ENCODE assay signal across 12 mouse cellular contexts in the genomic region with DNA sequence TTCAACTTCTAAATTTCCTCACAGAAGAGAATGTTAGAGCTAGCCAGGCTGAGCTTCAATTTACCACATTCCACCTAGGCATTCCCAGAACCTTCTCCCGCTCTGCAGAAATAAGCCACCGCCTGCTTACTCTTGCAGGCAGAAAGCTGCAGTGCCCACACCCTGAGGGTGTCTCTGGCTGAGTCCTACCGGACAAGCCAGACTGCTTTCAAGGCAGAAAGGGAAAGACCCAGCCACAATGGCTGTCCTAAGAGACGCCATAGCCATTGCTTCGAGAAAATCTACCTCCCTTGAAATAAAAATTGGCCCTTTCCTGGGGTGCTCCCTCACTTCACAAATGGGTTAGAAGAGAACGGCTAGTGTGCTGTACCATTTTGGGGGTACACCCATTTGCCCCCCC.
DNase-seq lines count a peak whose midpoint lies in the region; ATAC-seq and TF ChIP-seq lines count a peak whose summit lies in the region.
"Had no signal": no experiment of that assay in that cellular context is flagged by ENCODE, and none has a peak within 500 bp of the region (broad histone marks: within the 10 kb centered on the region; RNA-seq: fewer than 3 reads in every experiment).

No protein-coding gene starts in this region.

- H3K9me3 ChIP-seq in ES-Bruce4 (replicated peaks; ENCODE audit: control insufficient read depth, insufficient read depth, low read length, poor library complexity, severe bottlenecking), result no peaks in the 10 kb centered on the region
- H3K9me3 ChIP-seq in forebrain, embryonic 16.5 days (ENCODE audit: control insufficient read depth, low read length), result no peaks in the 10 kb centered on the region
- H3K9me3 ChIP-seq in midbrain, embryonic 13.5 days, result no peaks in the 10 kb centered on the region
- no peaks in the 10 kb centered on the region for H3K9me3 ChIP-seq in liver, embryonic 11.5 days (ENCODE audit: control insufficient read depth, low read length)
- H3K9me3 ChIP-seq in intestine, embryonic 16.5 days (ENCODE audit: control insufficient read depth, low read length), result no peaks in the 10 kb centered on the region
- no peaks in the 10 kb centered on the region for H3K9me3 ChIP-seq in liver, embryonic 12.5 days (replicated peaks)
- H3K9me3 ChIP-seq: heart, embryonic 10.5 days had no signal

- H3K27ac ChIP-seq in ES-Bruce4 (ENCODE audit: insufficient read depth, low read length), result peak overlapping the region; percentile 98
- H3K27ac ChIP-seq in forebrain, embryonic 16.5 days (ENCODE audit: low read length), result peak overlapping the region; percentile 99
- H3K27ac ChIP-seq in midbrain, embryonic 13.5 days, result peak overlapping the region; percentile 100
- no peak overlapping the region for H3K27ac ChIP-seq in liver, embryonic 11.5 days (ENCODE audit: low read depth, low read length)
- H3K27ac ChIP-seq in intestine, embryonic 16.5 days (ENCODE audit: low read length), result no peak overlapping the region
- no peak overlapping the region for H3K27ac ChIP-seq in liver, embryonic 12.5 days
- H3K27ac ChIP-seq: heart, embryonic 10.5 days had no signal

- peak overlapping the region; percentile 99 for H3K4me2 ChIP-seq in forebrain, embryonic 16.5 days (ENCODE audit: low read length)
- peak overlapping the region; percentile 98 for H3K4me2 ChIP-seq in midbrain, embryonic 13.5 days (replicated peaks)
- H3K4me2 ChIP-seq in liver, embryonic 11.5 days, result no peak overlapping the region
- H3K4me2 ChIP-seq in intestine, embryonic 16.5 days (ENCODE audit: low read depth, low read length), result no peak overlapping the region
- no peak overlapping the region for H3K4me2 ChIP-seq in liver, embryonic 12.5 days

- H3K4me1 ChIP-seq in ES-Bruce4 (ENCODE audit: control insufficient read depth, insufficient read depth, low read length), result peaks cover 6% of the 10 kb centered on the region
- H3K4me1 ChIP-seq in forebrain, embryonic 16.5 days (replicated peaks; ENCODE audit: control insufficient read depth, insufficient read depth, low read length), result peaks cover 42% of the 10 kb centered on the region
- peaks cover 52% of the 10 kb centered on the region for H3K4me1 ChIP-seq in midbrain, embryonic 13.5 days (replicated peaks)
- no peaks in the 10 kb centered on the region for H3K4me1 ChIP-seq in liver, embryonic 11.5 days (replicated peaks; ENCODE audit: control insufficient read depth, insufficient read depth, low read length)
- H3K4me1 ChIP-seq in intestine, embryonic 16.5 days (ENCODE audit: control insufficient read depth, insufficient read depth, low read length), result peaks cover 10% of the 10 kb centered on the region
- H3K4me1 ChIP-seq in liver, embryonic 12.5 days, result peaks cover 8% of the 10 kb centered on the region

- 0 out of 2 replicates have a peak overlapping the region, but pooled peaks have one; percentile 11 for H3K9ac ChIP-seq in ES-Bruce4 (ENCODE audit: low read depth, poor library complexity, severe bottlenecking)
- peak overlapping the region; percentile 96 for H3K9ac ChIP-seq in forebrain, embryonic 16.5 days (replicated peaks; ENCODE audit: low read depth, low read length)
- H3K9ac ChIP-seq in midbrain, embryonic 13.5 days (replicated peaks), result peak overlapping the region; percentile 100
- no peak overlapping the region for H3K9ac ChIP-seq in liver, embryonic 11.5 days (ENCODE audit: low read depth, low read length)
- H3K9ac ChIP-seq in intestine, embryonic 16.5 days (ENCODE audit: low read depth, low read length), result no peak overlapping the region
- no peak overlapping the region for H3K9ac ChIP-seq in liver, embryonic 12.5 days

- no peak for TF ChIP-seq POLR2A in ES-Bruce4 (IDR thresholded peaks at IDR 0.05; ENCODE audit: insufficient read depth, low read length)

- no peak for TF ChIP-seq EP300 in ES-Bruce4 (IDR thresholded peaks at IDR 0.05; ENCODE audit: insufficient read depth, low read depth, low read length)

- H3K36me3 ChIP-seq in ES-Bruce4 (ENCODE audit: control insufficient read depth, insufficient read depth, low read length, poor library complexity, severe bottlenecking), result no peaks in the 10 kb centered on the region
- H3K36me3 ChIP-seq in forebrain, embryonic 16.5 days (ENCODE audit: control insufficient read depth, insufficient read depth), result peaks cover 4% of the 10 kb centered on the region
- peaks cover 29% of the 10 kb centered on the region for H3K36me3 ChIP-seq in midbrain, embryonic 13.5 days
- no peaks in the 10 kb centered on the region for H3K36me3 ChIP-seq in liver, embryonic 11.5 days (ENCODE audit: control insufficient read depth, insufficient read depth, low read length)
- H3K36me3 ChIP-seq in intestine, embryonic 16.5 days (ENCODE audit: control insufficient read depth, insufficient read depth, low read length), result no peaks in the 10 kb centered on the region
- H3K36me3 ChIP-seq in liver, embryonic 12.5 days, result no peaks in the 10 kb centered on the region
- H3K36me3 ChIP-seq: heart, embryonic 10.5 days had no signal

- 43% methylated on average over 6 of the region's 6 CpGs for WGBS in forebrain, embryonic 16.5 days
- WGBS in midbrain, embryonic 13.5 days, result 47% methylated on average over 6 of the region's 6 CpGs
- 60% methylated on average over 6 of the region's 6 CpGs for WGBS in liver, embryonic 11.5 days
- WGBS in intestine, embryonic 16.5 days, result 57% methylated on average over 6 of the region's 6 CpGs
- WGBS in liver, embryonic 12.5 days (ENCODE audit: insufficient replicate concordance), result 61% methylated on average over 6 of the region's 6 CpGs

- H3K4me3 ChIP-seq in ES-Bruce4 (ENCODE audit: low read depth, low read length), result no peak overlapping the region
- H3K4me3 ChIP-seq in forebrain, embryonic 16.5 days (replicated peaks; ENCODE audit: low read length), result peak overlapping the region; percentile 68
- H3K4me3 ChIP-seq in midbrain, embryonic 13.5 days (replicated peaks), result peak overlapping the region; percentile 91
- H3K4me3 ChIP-seq in liver, embryonic 11.5 days (ENCODE audit: low read depth, low read length), result no peak overlapping the region
- no peak overlapping the region for H3K4me3 ChIP-seq in intestine, embryonic 16.5 days (ENCODE audit: low read length)
- H3K4me3 ChIP-seq in liver, embryonic 12.5 days, result no peak overlapping the region
- H3K4me3 ChIP-seq: heart, embryonic 10.5 days had no signal

- H3K27me3 ChIP-seq in ES-Bruce4 (ENCODE audit: control insufficient read depth, insufficient read depth, low read length, poor library complexity, severe bottlenecking), result no peaks in the 10 kb centered on the region
- no peaks in the 10 kb centered on the region for H3K27me3 ChIP-seq in forebrain, embryonic 16.5 days (replicated peaks; ENCODE audit: control insufficient read depth, insufficient read depth, low read length)
- no peaks in the 10 kb centered on the region for H3K27me3 ChIP-seq in midbrain, embryonic 13.5 days
- peaks cover 68% of the 10 kb centered on the region for H3K27me3 ChIP-seq in liver, embryonic 11.5 days (replicated peaks; ENCODE audit: control insufficient read depth, insufficient read depth, low read length)
- peaks cover 56% of the 10 kb centered on the region for H3K27me3 ChIP-seq in intestine, embryonic 16.5 days (replicated peaks; ENCODE audit: control insufficient read depth, insufficient read depth, low read length)
- H3K27me3 ChIP-seq in liver, embryonic 12.5 days (replicated peaks), result peaks cover 89% of the 10 kb centered on the region

- ATAC-seq in forebrain, embryonic 16.5 days, result no peak
- ATAC-seq in midbrain, embryonic 13.5 days, result no peak
- ATAC-seq in liver, embryonic 11.5 days (replicated peaks; ENCODE audit: low FRiP score), result no peak
- no peak for ATAC-seq in intestine, embryonic 16.5 days
- ATAC-seq in liver, embryonic 12.5 days, result no peak
- ATAC-seq: CD4-positive, CD25-positive, alpha-beta regulatory T cell, adult 4 months; inflammation-experienced regulatory T-cells, adult 6 months had no signal

- no peak for TF ChIP-seq CTCF in ES-Bruce4 (IDR thresholded peaks at IDR 0.05; ENCODE audit: low read depth, low read length)

- DNase-seq in cerebellum, postnatal 10 days, result peak; percentile 62 to 67
- DNase-seq in liver, embryonic 11.5 days (ENCODE audit: low spot score), result no peak
- no peak for DNase-seq in frontal cortex, postnatal 25 days (ENCODE audit: low spot score in 2 of 2)
- DNase-seq: kidney, postnatal 36 days had no signal

Comparison
In these comparisons a context has a peak if more than half of its experiments do, and no peak if none do; other contexts are left out.
1. H3K27ac ChIP-seq: peak in ES-Bruce4 (single experiment), forebrain, embryonic 16.5 days (single experiment) and midbrain, embryonic 13.5 days (single experiment); none in liver, embryonic 11.5 days (single experiment), intestine, embryonic 16.5 days (single experiment) and liver, embryonic 12.5 days (single experiment).
2. H3K4me3 ChIP-seq: peak in forebrain, embryonic 16.5 days (single experiment) and midbrain, embryonic 13.5 days (single experiment); none in ES-Bruce4 (single experiment), liver, embryonic 11.5 days (single experiment), intestine, embryonic 16.5 days (single experiment) and liver, embryonic 12.5 days (single experiment).
3. H3K9ac ChIP-seq: peak in ES-Bruce4 (single experiment), forebrain, embryonic 16.5 days (single experiment) and midbrain, embryonic 13.5 days (single experiment); none in liver, embryonic 11.5 days (single experiment), intestine, embryonic 16.5 days (single experiment) and liver, embryonic 12.5 days (single experiment).
4. DNase-seq: peak in cerebellum, postnatal 10 days (2 of 2); none in liver, embryonic 11.5 days (single experiment) and frontal cortex, postnatal 25 days (0 of 2).
5. H3K4me2 ChIP-seq: peak in forebrain, embryonic 16.5 days (single experiment) and midbrain, embryonic 13.5 days (single experiment); none in liver, embryonic 11.5 days (single experiment), intestine, embryonic 16.5 days (single experiment) and liver, embryonic 12.5 days (single experiment).